ENCODE assay signal across 8 mouse cellular contexts in genomic region chr19:29812581-29813460, GRCm38 (mm10). TPM values are rescaled to one million over a fixed set of nuclear protein-coding genes. Genes with fewer than 3 reads are reported as not detected.
DNase-seq lines count a peak whose midpoint lies in the region; ATAC-seq and TF ChIP-seq lines count a peak whose summit lies in the region.

Gene Ranbp6, minus strand, starts transcription at chr19:29812974.

- H3K4me3 ChIP-seq in embryonic facial prominence, embryonic 12.5 days = peak within 1 kb of the TSS; percentile 84
- peak within 1 kb of the TSS; percentile 77 for H3K4me3 ChIP-seq in kidney, adult 2 months (ENCODE audit: insufficient read depth, low read depth, low read length)
- peak within 1 kb of the TSS; percentile 74 for H3K4me3 ChIP-seq in limb, embryonic 12.5 days (replicated peaks)
- H3K4me3 ChIP-seq in midbrain, embryonic 14.5 days (replicated peaks; ENCODE audit: low read depth, low read length) = peak within 1 kb of the TSS; percentile 84

- peak within 1 kb of the TSS; percentile 30; the same call in 1 of the 2 replicates for H3K27ac ChIP-seq in embryonic facial prominence, embryonic 12.5 days
- peak within 1 kb of the TSS; percentile 60 for H3K27ac ChIP-seq in kidney, adult 2 months (ENCODE audit: insufficient read depth, low read depth, low read length)
- peak within 1 kb of the TSS; percentile 41; the same call in 1 of the 2 replicates for H3K27ac ChIP-seq in limb, embryonic 12.5 days
- peak within 1 kb of the TSS; percentile 76 for H3K27ac ChIP-seq in midbrain, embryonic 14.5 days (replicated peaks; ENCODE audit: low read depth, low read length)

- peak within 1 kb of the TSS; percentile 72 for H3K9ac ChIP-seq in embryonic facial prominence, embryonic 12.5 days
- peak within 1 kb of the TSS; percentile 68 for H3K9ac ChIP-seq in limb, embryonic 12.5 days (replicated peaks)
- peak within 1 kb of the TSS; percentile 69 for H3K9ac ChIP-seq in midbrain, embryonic 14.5 days (replicated peaks; ENCODE audit: low read length)

- peak; percentile 85 for ATAC-seq in embryonic facial prominence, embryonic 12.5 days (ENCODE audit: insufficient number of reproducible peaks, insufficient read depth, low FRiP score, low TSS enrichment)
- ATAC-seq in limb, embryonic 12.5 days (ENCODE audit: insufficient number of reproducible peaks, insufficient read depth, low FRiP score, low TSS enrichment, low read depth) = peak; percentile 89
- ATAC-seq in midbrain, embryonic 14.5 days (ENCODE audit: low FRiP score, low TSS enrichment) = peak; percentile 99

- H3K4me1 ChIP-seq in embryonic facial prominence, embryonic 12.5 days = peaks cover 13% of the 10 kb centered on the region
- peaks cover 7% of the 10 kb centered on the region for H3K4me1 ChIP-seq in kidney, adult 2 months (ENCODE audit: control insufficient read depth, insufficient read depth, low read length)
- peaks cover 10% of the 10 kb centered on the region for H3K4me1 ChIP-seq in limb, embryonic 12.5 days (replicated peaks)
- H3K4me1 ChIP-seq in midbrain, embryonic 14.5 days (ENCODE audit: control insufficient read depth, insufficient read depth, low read length) = peaks cover 32% of the 10 kb centered on the region

- peaks cover 23% of the 10 kb centered on the region for H3K36me3 ChIP-seq in embryonic facial prominence, embryonic 12.5 days
- no peaks in the 10 kb centered on the region; the same call in 1 of the 2 replicates for H3K36me3 ChIP-seq in kidney, adult 2 months (ENCODE audit: control insufficient read depth, insufficient read depth, low read length)
- peaks cover 31% of the 10 kb centered on the region for H3K36me3 ChIP-seq in limb, embryonic 12.5 days
- peaks cover 23% of the 10 kb centered on the region for H3K36me3 ChIP-seq in midbrain, embryonic 14.5 days (ENCODE audit: control insufficient read depth, insufficient read depth, low read length)

- TF ChIP-seq POLR2A in kidney, adult 2 months (IDR thresholded peaks at IDR 0.05; ENCODE audit: low read depth, low read length) = peak; percentile 47

- H3K4me2 ChIP-seq in embryonic facial prominence, embryonic 12.5 days (replicated peaks) = peak within 1 kb of the TSS; percentile 63
- H3K4me2 ChIP-seq in limb, embryonic 12.5 days = peak within 1 kb of the TSS; percentile 73
- H3K4me2 ChIP-seq in midbrain, embryonic 14.5 days (ENCODE audit: low read length) = peak within 1 kb of the TSS; percentile 86

- TF ChIP-seq CTCF in kidney, adult 2 months (conservative IDR thresholded peaks at IDR 0.05; ENCODE audit: insufficient read depth, insufficient read length, low read depth, low read length) = no peak

- under 1% methylated on average over 47 of the region's 47 CpGs for WGBS in embryonic facial prominence, embryonic 12.5 days
- WGBS in kidney, adult 2 months = under 1% methylated on average over 47 of the region's 47 CpGs
- WGBS in limb, embryonic 12.5 days = 1% methylated on average over 47 of the region's 47 CpGs
- WGBS in midbrain, embryonic 14.5 days = under 1% methylated on average over 47 of the region's 47 CpGs

- H3K9me3 ChIP-seq in embryonic facial prominence, embryonic 12.5 days = no peaks in the 10 kb centered on the region
- no peaks in the 10 kb centered on the region for H3K9me3 ChIP-seq in limb, embryonic 12.5 days
- H3K9me3 ChIP-seq in midbrain, embryonic 14.5 days (ENCODE audit: control insufficient read depth, low read length) = no peaks in the 10 kb centered on the region

- peak; percentile 82 for DNase-seq in 3T3-L1 (ENCODE audit: low read depth, low spot score)
- peak; percentile 96 to 97 for DNase-seq in adrenal gland, postnatal 36 days
- peak; percentile 94 for DNase-seq in heart, adult 18-20 months
- peak; percentile 93 for DNase-seq in kidney, adult 2 months
- peak; percentile 95 for DNase-seq in midbrain, embryonic 14.5 days
- peak; percentile 83 for DNase-seq in spleen, adult 12 weeks (ENCODE audit: low spot score)

- H3K27me3 ChIP-seq in embryonic facial prominence, embryonic 12.5 days = no peaks in the 10 kb centered on the region
- H3K27me3 ChIP-seq in kidney, adult 2 months (replicated peaks; ENCODE audit: control insufficient read depth, insufficient read depth, low read length) = no peaks in the 10 kb centered on the region
- H3K27me3 ChIP-seq in limb, embryonic 12.5 days = no peaks in the 10 kb centered on the region
- no peaks in the 10 kb centered on the region for H3K27me3 ChIP-seq in midbrain, embryonic 14.5 days (ENCODE audit: control insufficient read depth, insufficient read depth, low read length)

RNA-seq across cellular contexts. Expression of gene Ranbp6, which starts in this region (rescaled TPM):
- 10 to 100 TPM; 15.1 to 16.8 TPM for total RNA-seq in adrenal gland, postnatal 36 days (2021)
- 26.7 and 27.0 TPM in 2 replicates for polyA plus RNA-seq in embryonic facial prominence, embryonic 12.5 days (2016; fragmentation: Nextera tagmentation; extraction: Ambion mirVana)
- 10 to 100 TPM; 13.1 to 15.3 TPM for total RNA-seq in heart, adult 18-20 months (2021)
- polyA plus RNA-seq in kidney, adult 2 months (2012; rRNA removed) = 1.9 and 2.5 TPM in 2 replicates
- 27.3 and 27.4 TPM in 2 replicates for polyA plus RNA-seq in limb, embryonic 12.5 days (2016; fragmentation: Nextera tagmentation; extraction: Ambion mirVana)
- polyA plus RNA-seq in midbrain, embryonic 14.5 days (2014; fragmentation: Nextera tagmentation; extraction: Ambion mirVana) = 42.1 and 66.7 TPM in 2 replicates

Comparison
In these comparisons a context has a peak if more than half of its experiments do, and no peak if none do; other contexts are left out.
1. Peak in every context shown above with its lines: DNase-seq, ATAC-seq, H3K4me3 ChIP-seq and H3K27ac ChIP-seq.